Comparison of ENCODE assay signal across 8 mouse cellular contexts in genomic region chr19:44296186-44296585, GRCm38 (mm10). TPM values are rescaled to one million over a fixed set of nuclear protein-coding genes. Genes with fewer than 3 reads are reported as not detected.
DNase-seq lines count a peak whose midpoint lies in the region; ATAC-seq lines count a peak whose summit lies in the region.

No protein-coding gene starts in this region.

- H3K27me3 ChIP-seq in kidney, embryonic 16.5 days (ENCODE audit: insufficient read depth, low read length), result no peaks in the 10 kb centered on the region
- H3K27me3 ChIP-seq in embryonic facial prominence, embryonic 13.5 days, result no peaks in the 10 kb centered on the region
- no peaks in the 10 kb centered on the region for H3K27me3 ChIP-seq in limb, embryonic 11.5 days (ENCODE audit: control insufficient read depth, insufficient read depth, low read length)
- no peaks in the 10 kb centered on the region for H3K27me3 ChIP-seq in stomach, embryonic 14.5 days (ENCODE audit: control insufficient read depth, insufficient read depth, low read length)

- peak overlapping the region; percentile 92 for H3K4me3 ChIP-seq in kidney, embryonic 16.5 days (ENCODE audit: low read length)
- peak overlapping the region; percentile 91 for H3K4me3 ChIP-seq in embryonic facial prominence, embryonic 13.5 days
- H3K4me3 ChIP-seq in limb, embryonic 11.5 days (ENCODE audit: low read depth, low read length), result peak overlapping the region; percentile 94
- peak overlapping the region; percentile 96 for H3K4me3 ChIP-seq in stomach, embryonic 14.5 days (ENCODE audit: low read depth, low read length)

- H3K4me1 ChIP-seq in kidney, embryonic 16.5 days (ENCODE audit: insufficient read depth, low read length), result peaks cover 76% of the 10 kb centered on the region
- peaks cover 73% of the 10 kb centered on the region for H3K4me1 ChIP-seq in embryonic facial prominence, embryonic 13.5 days
- peaks cover 45% of the 10 kb centered on the region for H3K4me1 ChIP-seq in limb, embryonic 11.5 days (ENCODE audit: control insufficient read depth, insufficient read depth, low read length)
- H3K4me1 ChIP-seq in stomach, embryonic 14.5 days (ENCODE audit: control insufficient read depth, insufficient read depth, low read length), result peaks cover 65% of the 10 kb centered on the region

- H3K27ac ChIP-seq in kidney, embryonic 16.5 days (ENCODE audit: low read length), result no peak overlapping the region
- 0 out of 2 replicates have a peak overlapping the region, but pooled peaks have one; percentile 99 for H3K27ac ChIP-seq in embryonic facial prominence, embryonic 13.5 days
- H3K27ac ChIP-seq in limb, embryonic 11.5 days (replicated peaks; ENCODE audit: low read depth, low read length), result no peak overlapping the region
- no peak overlapping the region for H3K27ac ChIP-seq in stomach, embryonic 14.5 days (ENCODE audit: low read length)

- H3K9ac ChIP-seq in kidney, embryonic 16.5 days (replicated peaks; ENCODE audit: low read length), result peak overlapping the region; percentile 90
- H3K9ac ChIP-seq in embryonic facial prominence, embryonic 13.5 days, result peak overlapping the region; percentile 98
- peak overlapping the region; percentile 0; the same call in 1 of the 2 replicates for H3K9ac ChIP-seq in limb, embryonic 11.5 days (ENCODE audit: low read length)
- H3K9ac ChIP-seq in stomach, embryonic 14.5 days (replicated peaks; ENCODE audit: low read depth, low read length), result peak overlapping the region; percentile 38; the same call in 1 of the 2 replicates

- peaks cover 42% of the 10 kb centered on the region for H3K36me3 ChIP-seq in kidney, embryonic 16.5 days (ENCODE audit: insufficient read depth, low read length)
- peaks cover 61% of the 10 kb centered on the region for H3K36me3 ChIP-seq in embryonic facial prominence, embryonic 13.5 days
- peaks cover 37% of the 10 kb centered on the region for H3K36me3 ChIP-seq in limb, embryonic 11.5 days (ENCODE audit: control insufficient read depth, insufficient read depth, low read length)
- H3K36me3 ChIP-seq in stomach, embryonic 14.5 days (ENCODE audit: control insufficient read depth, insufficient read depth, low read length), result peaks cover 49% of the 10 kb centered on the region

- H3K4me2 ChIP-seq in kidney, embryonic 16.5 days (replicated peaks; ENCODE audit: low read depth, low read length), result peak overlapping the region; percentile 93
- peak overlapping the region; percentile 100 for H3K4me2 ChIP-seq in embryonic facial prominence, embryonic 13.5 days
- peak overlapping the region; percentile 100 for H3K4me2 ChIP-seq in limb, embryonic 11.5 days (ENCODE audit: low read depth, severe bottlenecking)
- peak overlapping the region; percentile 88 for H3K4me2 ChIP-seq in stomach, embryonic 14.5 days (replicated peaks; ENCODE audit: low read depth, low read length)

- no peak for ATAC-seq in kidney, embryonic 16.5 days (ENCODE audit: low FRiP score, low TSS enrichment)
- ATAC-seq in embryonic facial prominence, embryonic 13.5 days (ENCODE audit: insufficient number of reproducible peaks, insufficient read depth, low FRiP score, low TSS enrichment, low read depth), result no peak
- no peak for ATAC-seq in limb, embryonic 11.5 days (ENCODE audit: insufficient number of reproducible peaks, low FRiP score, low TSS enrichment, low read depth)
- ATAC-seq in stomach, embryonic 14.5 days (ENCODE audit: insufficient number of reproducible peaks, insufficient read depth, low FRiP score, low read depth), result no peak

- DNase-seq in kidney, postnatal 36 days, result no peak
- no peak for DNase-seq in limb, embryonic 11.5 days (ENCODE audit: low spot score)
- no peak for DNase-seq in right cerebral cortex, adult 2 months (ENCODE audit: low spot score in 2 of 2)
- no peak for DNase-seq in gastrocnemius, adult 8-10 months (ENCODE audit: low spot score in 2 of 2)
- no peak for DNase-seq in natural killer cell, adult 2 months (ENCODE audit: low spot score in 2 of 2)

- 15% methylated on average over 7 of the region's 7 CpGs for WGBS in kidney, embryonic 16.5 days
- WGBS in embryonic facial prominence, embryonic 13.5 days, result 24% methylated on average over 7 of the region's 7 CpGs
- 48% methylated on average over 7 of the region's 7 CpGs for WGBS in limb, embryonic 11.5 days
- WGBS in stomach, embryonic 14.5 days, result 17% methylated on average over 7 of the region's 7 CpGs

- H3K9me3 ChIP-seq in kidney, embryonic 16.5 days (ENCODE audit: low read length), result no peaks in the 10 kb centered on the region
- H3K9me3 ChIP-seq in embryonic facial prominence, embryonic 13.5 days, result no peaks in the 10 kb centered on the region
- H3K9me3 ChIP-seq in limb, embryonic 11.5 days (ENCODE audit: control insufficient read depth, low read length), result no peaks in the 10 kb centered on the region
- no peaks in the 10 kb centered on the region for H3K9me3 ChIP-seq in stomach, embryonic 14.5 days (ENCODE audit: control insufficient read depth, low read depth, low read length)

RNA-seq across cellular contexts. Expression of gene Scd2, which starts 2.7 kb away (rescaled TPM):
- 178 and 193 TPM in 2 replicates for polyA plus RNA-seq in kidney, embryonic 16.5 days (2015; fragmentation: Nextera tagmentation; extraction: Ambion mirVana)
- 211 and 213 TPM in 2 replicates for polyA plus RNA-seq in embryonic facial prominence, embryonic 13.5 days (2015; fragmentation: Nextera tagmentation; extraction: Ambion mirVana)
- 309 and 322 TPM in 2 replicates for polyA plus RNA-seq in limb, embryonic 11.5 days (2014; fragmentation: Nextera tagmentation; extraction: Ambion mirVana)
- polyA plus RNA-seq in stomach, embryonic 14.5 days (2014; fragmentation: Nextera tagmentation; extraction: Ambion mirVana), result 237 and 282 TPM in 2 replicates
- total RNA-seq in gastrocnemius, adult 8-10 months (2022), result 1 to 10 TPM; 3.7 to 7.8 (median 7.1) TPM

RNA-seq across cellular contexts. Expression of gene Scd4, which starts 36.7 kb away (rescaled TPM):
- polyA plus RNA-seq in kidney, embryonic 16.5 days (2015; fragmentation: Nextera tagmentation; extraction: Ambion mirVana), result 0.12 and 0.17 TPM in 2 replicates
- polyA plus RNA-seq in embryonic facial prominence, embryonic 13.5 days (2015; fragmentation: Nextera tagmentation; extraction: Ambion mirVana), result 0.15 and 0.25 TPM in 2 replicates
- polyA plus RNA-seq in limb, embryonic 11.5 days (2014; fragmentation: Nextera tagmentation; extraction: Ambion mirVana), result 0.09 TPM in 1 of 2 replicates, not detected in the other
- polyA plus RNA-seq in stomach, embryonic 14.5 days (2014; fragmentation: Nextera tagmentation; extraction: Ambion mirVana), result 0.10 and 0.25 TPM in 2 replicates
- total RNA-seq in gastrocnemius, adult 8-10 months (2022), result under 1 TPM in 1 of 4 experiments, not detected in 3; 0.13 TPM

Comparison
In these comparisons a context has a peak if more than half of its experiments do, and no peak if none do; other contexts are left out.
1. H3K9ac ChIP-seq: peak in every context shown above with its lines; median percentile 98 in embryonic facial prominence, embryonic 13.5 days; 90 in kidney, embryonic 16.5 days; 38 in stomach, embryonic 14.5 days; 0 in limb, embryonic 11.5 days.